Mouse (Mus musculus): ENCODE measurements around the gene Col28a1. TPM values are rescaled to one million over a fixed set of nuclear protein-coding genes. Genes with fewer than 3 reads are reported as not detected.
A peak's percentile ranks its signal among the peaks of the same experiment; 100 is the strongest.

Col28a1 gene
- polyA plus RNA-seq, 1 experiment from 2014 or later, result 0.98 TPM

DNA sequence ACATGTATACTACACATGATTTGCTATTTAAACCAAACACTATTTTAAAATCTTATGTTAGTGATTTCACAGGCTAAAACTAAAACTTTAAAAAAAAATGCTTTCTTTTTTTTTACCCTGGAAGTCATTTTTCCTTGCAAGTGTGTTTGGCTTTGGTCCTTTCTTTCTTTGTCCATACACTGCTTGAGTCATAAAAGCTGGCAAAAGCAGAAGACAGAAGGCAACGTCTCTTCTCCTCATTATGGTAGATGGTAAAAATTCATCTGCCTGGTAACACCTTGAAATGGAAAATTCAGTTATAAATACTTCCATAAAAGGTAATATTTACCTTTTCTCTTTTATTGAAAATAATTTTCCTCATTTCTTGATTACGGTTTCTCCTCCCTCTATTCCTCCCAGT, 16.3 kb downstream of the Col28a1 start:
- 93% methylated on average over 2 of the region's 2 CpGs for WGBS
- H3K27ac ChIP-seq (ENCODE audit: low read length), result no peak overlapping the region
- no peak for ATAC-seq
- no peak overlapping the region for H3K9ac ChIP-seq (ENCODE audit: low read depth, low read length)
- H3K9me3 ChIP-seq (replicated peaks; ENCODE audit: control insufficient read depth, low read length, poor library complexity, severe bottlenecking), result no peaks in the 10 kb centered on the region
- H3K4me3 ChIP-seq (ENCODE audit: low read depth, low read length), result no peak overlapping the region
- H3K4me1 ChIP-seq (ENCODE audit: control insufficient read depth, insufficient read depth, low read length), result peaks cover 14% of the 10 kb centered on the region
- no peak overlapping the region for H3K4me2 ChIP-seq (ENCODE audit: low read length)
- H3K27me3 ChIP-seq (ENCODE audit: control insufficient read depth, insufficient read depth, low read depth, low read length), result no peaks in the 10 kb centered on the region
- H3K36me3 ChIP-seq (ENCODE audit: control insufficient read depth, insufficient read depth, low read length), result no peaks in the 10 kb centered on the region

DNA sequence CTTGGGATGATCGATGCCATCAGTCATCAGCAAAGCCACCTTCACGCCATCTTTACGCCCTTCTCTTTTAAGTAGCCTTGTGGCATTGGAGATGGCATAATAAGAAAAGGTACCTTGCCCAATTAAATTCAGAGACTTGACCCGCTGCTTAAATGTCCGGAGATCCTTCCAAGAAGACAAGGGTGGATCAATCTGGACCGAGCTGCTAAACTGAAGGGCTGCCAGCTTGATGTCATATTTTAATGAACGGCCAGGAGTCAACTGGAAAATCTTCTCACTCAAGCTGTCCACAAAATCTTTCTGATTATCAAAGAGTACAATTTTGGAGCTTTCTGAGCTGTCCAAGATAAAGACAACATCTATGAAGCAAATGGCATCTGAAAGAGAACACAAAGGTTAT, 17.1 kb downstream of the Col28a1 start:
- no peak for ATAC-seq
- Histone ChIP-seq H3K4me1 (ENCODE audit: control insufficient read depth, insufficient read depth, low read length) (peaks cover 14% of the 10 kb centered on the region), H3K9ac (ENCODE audit: low read depth, low read length) (no peak overlapping the region), H3K27ac (ENCODE audit: low read length) (no peak overlapping the region), H3K9me3 (replicated peaks; ENCODE audit: control insufficient read depth, low read length, poor library complexity, severe bottlenecking) (no peaks in the 10 kb centered on the region), H3K27me3 (ENCODE audit: control insufficient read depth, insufficient read depth, low read depth, low read length) (no peaks in the 10 kb centered on the region), H3K36me3 (ENCODE audit: control insufficient read depth, insufficient read depth, low read length) (no peaks in the 10 kb centered on the region), H3K4me3 (ENCODE audit: low read depth, low read length) (no peak overlapping the region), H3K4me2 (ENCODE audit: low read length) (no peak overlapping the region)
- WGBS, result 97% methylated on average over 7 of the region's 7 CpGs

DNA sequence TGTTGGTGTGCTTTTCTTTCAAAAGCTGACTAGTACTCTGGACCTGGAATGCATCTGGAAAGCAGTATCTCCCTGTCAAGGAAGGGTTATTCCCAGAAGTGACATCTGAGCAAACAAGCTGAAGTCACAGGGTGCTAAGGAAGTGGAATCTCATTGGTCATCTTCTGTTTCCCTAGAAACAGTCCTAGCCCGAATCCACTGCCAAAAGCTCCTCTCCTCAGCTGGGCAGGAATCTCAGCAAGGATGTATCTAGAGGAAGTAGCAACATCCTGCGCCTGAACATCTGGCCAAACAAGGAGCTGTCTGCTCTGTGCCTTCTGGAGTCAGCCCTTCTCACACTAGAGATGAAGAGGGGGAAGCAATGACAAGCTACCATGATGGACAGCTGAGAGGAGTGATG, 18.4 kb downstream of the Col28a1 start:
- Histone ChIP-seq H3K36me3 (ENCODE audit: control insufficient read depth, insufficient read depth, low read length) (no peaks in the 10 kb centered on the region), H3K4me1 (ENCODE audit: control insufficient read depth, insufficient read depth, low read length) (peaks cover 13% of the 10 kb centered on the region), H3K27ac (ENCODE audit: low read length) (no peak overlapping the region), H3K27me3 (ENCODE audit: control insufficient read depth, insufficient read depth, low read depth, low read length) (no peaks in the 10 kb centered on the region), H3K4me3 (ENCODE audit: low read depth, low read length) (no peak overlapping the region), H3K9ac (ENCODE audit: low read depth, low read length) (no peak overlapping the region), H3K4me2 (ENCODE audit: low read length) (no peak overlapping the region), H3K9me3 (replicated peaks; ENCODE audit: control insufficient read depth, low read length, poor library complexity, severe bottlenecking) (no peaks in the 10 kb centered on the region)
- peak; percentile 28; the same call in 1 of the 2 replicates for ATAC-seq
- WGBS, result 60% methylated on average over 2 of the region's 2 CpGs

DNA sequence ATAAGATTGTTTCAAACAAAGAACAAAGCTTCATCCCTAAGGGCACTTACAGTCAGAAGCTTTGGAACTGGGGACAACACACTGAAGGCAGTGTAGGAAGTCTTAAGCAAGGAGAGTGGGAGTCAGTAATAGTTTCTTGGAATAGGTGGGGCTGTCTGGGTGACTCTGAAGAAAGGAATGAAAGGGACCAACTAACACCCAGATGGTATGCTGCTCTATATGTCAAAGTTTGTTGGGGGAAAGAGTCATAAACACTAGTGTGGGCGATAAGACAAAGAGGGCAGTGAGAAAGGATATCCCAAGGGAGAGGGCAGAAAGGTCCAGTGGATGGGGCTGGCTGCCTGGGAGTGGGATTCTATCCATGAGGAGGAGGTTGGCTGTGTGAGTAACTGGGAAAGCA, 20.3 kb downstream of the Col28a1 start:
- ATAC-seq, result no peak
- Histone ChIP-seq H3K27me3 (ENCODE audit: control insufficient read depth, insufficient read depth, low read depth, low read length) (no peaks in the 10 kb centered on the region), H3K4me3 (ENCODE audit: low read depth, low read length) (no peak overlapping the region), H3K36me3 (ENCODE audit: control insufficient read depth, insufficient read depth, low read length) (no peaks in the 10 kb centered on the region), H3K9ac (ENCODE audit: low read depth, low read length) (no peak overlapping the region), H3K27ac (ENCODE audit: low read length) (no peak overlapping the region), H3K9me3 (replicated peaks; ENCODE audit: control insufficient read depth, low read length, poor library complexity, severe bottlenecking) (no peaks in the 10 kb centered on the region), H3K4me1 (ENCODE audit: control insufficient read depth, insufficient read depth, low read length) (no peaks in the 10 kb centered on the region), H3K4me2 (ENCODE audit: low read length) (no peak overlapping the region)
- WGBS, result 92% methylated on average over 1 of the region's 1 CpGs

DNA sequence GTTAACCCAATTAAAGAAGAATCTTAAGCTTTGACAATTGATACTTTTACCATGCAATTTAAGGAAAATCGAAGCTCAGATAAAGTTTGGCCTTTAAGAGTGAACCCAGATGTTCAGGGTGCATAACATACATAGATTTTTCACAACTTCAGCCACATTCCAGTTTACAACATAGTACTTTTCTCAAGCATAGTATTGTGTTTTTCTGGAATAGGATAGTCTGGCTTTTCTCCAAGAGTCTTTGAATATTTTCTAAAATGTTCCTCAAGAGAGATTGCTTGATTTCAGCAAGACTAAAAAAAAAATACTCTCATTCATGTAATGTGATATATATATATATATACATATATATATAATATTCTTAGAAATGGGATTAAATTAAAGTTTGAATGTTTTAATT, 27.7 kb downstream of the Col28a1 start:
- H3K9me3 ChIP-seq (replicated peaks; ENCODE audit: control insufficient read depth, low read length, poor library complexity, severe bottlenecking), result no peaks in the 10 kb centered on the region
- no peaks in the 10 kb centered on the region for H3K27me3 ChIP-seq (ENCODE audit: control insufficient read depth, insufficient read depth, low read depth, low read length)
- no peak overlapping the region for H3K27ac ChIP-seq (ENCODE audit: low read length)
- H3K4me3 ChIP-seq (ENCODE audit: low read depth, low read length), result no peak overlapping the region
- ATAC-seq, result no peak
- H3K9ac ChIP-seq (ENCODE audit: low read depth, low read length), result no peak overlapping the region
- no peaks in the 10 kb centered on the region for H3K4me1 ChIP-seq (ENCODE audit: control insufficient read depth, insufficient read depth, low read length)
- H3K4me2 ChIP-seq (ENCODE audit: low read length), result no peak overlapping the region
- 70% methylated on average over 1 of the region's 1 CpGs for WGBS
- no peaks in the 10 kb centered on the region for H3K36me3 ChIP-seq (ENCODE audit: control insufficient read depth, insufficient read depth, low read length)

DNA sequence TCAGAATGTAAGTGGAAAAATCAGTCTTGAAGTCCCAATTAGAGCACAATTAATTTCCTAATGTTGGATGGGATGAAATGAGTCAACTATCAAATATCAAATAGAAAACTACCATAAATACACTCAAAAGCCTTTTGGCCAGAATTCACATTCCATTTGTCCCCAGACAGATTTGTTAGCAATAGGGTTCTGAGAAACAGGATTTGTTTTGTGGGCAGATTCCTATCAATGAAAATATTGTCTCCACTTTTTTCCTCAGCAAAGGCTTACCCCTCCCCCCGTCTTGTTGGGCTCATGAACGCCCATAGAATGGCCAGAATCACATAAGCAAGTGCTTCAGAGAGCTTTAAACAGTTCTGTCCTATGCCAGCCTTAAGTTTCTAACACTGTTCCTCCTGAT, 32.4 kb downstream of the Col28a1 start:
- WGBS, result 55% methylated on average over 2 of the region's 2 CpGs
- Histone ChIP-seq H3K27me3 (ENCODE audit: control insufficient read depth, insufficient read depth, low read depth, low read length) (no peaks in the 10 kb centered on the region), H3K9me3 (replicated peaks; ENCODE audit: control insufficient read depth, low read length, poor library complexity, severe bottlenecking) (no peaks in the 10 kb centered on the region), H3K4me2 (ENCODE audit: low read length) (no peak overlapping the region), H3K4me3 (ENCODE audit: low read depth, low read length) (no peak overlapping the region), H3K9ac (ENCODE audit: low read depth, low read length) (no peak overlapping the region), H3K36me3 (ENCODE audit: control insufficient read depth, insufficient read depth, low read length) (no peaks in the 10 kb centered on the region), H3K4me1 (ENCODE audit: control insufficient read depth, insufficient read depth, low read length) (no peaks in the 10 kb centered on the region), H3K27ac (ENCODE audit: low read length) (no peak overlapping the region)
- no peak for ATAC-seq

DNA sequence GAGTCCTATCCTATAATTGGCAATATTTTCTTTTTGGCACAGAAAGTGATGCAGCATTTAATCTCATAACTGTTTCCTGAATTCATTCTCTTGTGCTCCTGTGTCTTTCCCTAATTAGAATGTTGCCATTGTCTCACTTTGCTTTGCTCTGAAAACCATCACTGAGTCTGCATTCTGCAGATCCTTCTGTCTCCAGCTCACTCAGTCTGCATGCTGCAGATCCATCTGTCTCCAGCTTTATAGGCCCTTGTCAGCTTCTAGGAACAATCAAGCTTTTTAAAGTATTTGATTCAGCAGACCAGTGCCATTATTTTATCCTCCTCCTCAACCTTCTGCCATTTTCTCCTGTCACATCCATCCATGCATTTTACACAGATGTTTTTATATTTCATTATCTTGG, 35.3 kb downstream of the Col28a1 start:
- H3K27me3 ChIP-seq (ENCODE audit: control insufficient read depth, insufficient read depth, low read depth, low read length), result no peaks in the 10 kb centered on the region
- no peak overlapping the region for H3K27ac ChIP-seq (ENCODE audit: low read length)
- no peaks in the 10 kb centered on the region for H3K36me3 ChIP-seq (ENCODE audit: control insufficient read depth, insufficient read depth, low read length)
- ATAC-seq, result no peak
- no peak overlapping the region for H3K4me3 ChIP-seq (ENCODE audit: low read depth, low read length)
- H3K4me1 ChIP-seq (ENCODE audit: control insufficient read depth, insufficient read depth, low read length), result no peaks in the 10 kb centered on the region
- H3K9ac ChIP-seq (ENCODE audit: low read depth, low read length), result no peak overlapping the region
- no peaks in the 10 kb centered on the region for H3K9me3 ChIP-seq (replicated peaks; ENCODE audit: control insufficient read depth, low read length, poor library complexity, severe bottlenecking)
- H3K4me2 ChIP-seq (ENCODE audit: low read length), result no peak overlapping the region

DNA sequence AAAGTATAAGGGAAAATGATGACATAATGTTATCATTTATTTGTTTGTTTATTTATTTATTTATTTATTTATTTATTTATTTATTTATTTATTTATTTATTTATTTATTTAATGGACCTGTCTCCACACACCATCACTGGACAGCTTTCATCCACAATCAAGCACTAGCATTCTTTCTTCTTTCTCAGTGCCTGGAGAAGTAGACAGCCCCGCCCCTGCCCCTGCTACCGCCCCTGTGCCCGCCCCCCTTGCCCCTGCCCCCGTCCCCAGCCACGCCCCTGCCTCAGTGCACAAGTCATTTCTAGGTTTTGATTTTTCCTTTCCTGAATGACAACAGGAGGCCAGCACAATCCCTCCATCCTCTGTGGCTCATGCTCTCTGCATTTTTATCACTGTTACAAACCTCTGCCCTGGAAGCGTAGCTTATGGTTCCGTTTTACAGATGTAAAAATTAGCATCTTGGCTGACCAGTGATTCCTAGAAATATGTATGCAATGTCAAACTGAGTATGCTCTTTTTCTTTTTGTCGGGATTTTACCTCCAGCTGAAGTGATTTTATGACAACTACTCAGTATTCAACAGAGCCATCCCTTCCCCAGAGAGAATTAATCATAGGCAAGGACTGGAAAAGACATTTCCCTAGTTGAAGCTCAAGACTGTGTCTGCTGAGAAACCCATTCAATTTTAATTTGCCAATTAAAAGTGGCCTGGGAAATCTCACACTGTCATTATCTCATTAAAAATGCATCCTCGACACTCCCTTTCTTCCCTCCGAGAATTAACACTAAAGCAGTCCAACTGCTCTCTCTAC, 39.7 kb downstream of the Col28a1 start:
- H3K36me3 ChIP-seq (ENCODE audit: control insufficient read depth, insufficient read depth, low read length), result no peaks in the 10 kb centered on the region
- no peaks in the 10 kb centered on the region for H3K27me3 ChIP-seq (ENCODE audit: control insufficient read depth, insufficient read depth, low read depth, low read length)
- no peak overlapping the region for H3K4me3 ChIP-seq (ENCODE audit: low read depth, low read length)
- no peak overlapping the region for H3K4me2 ChIP-seq (ENCODE audit: low read length)
- 42% methylated on average over 10 of the region's 10 CpGs for WGBS
- no peak overlapping the region for H3K9ac ChIP-seq (ENCODE audit: low read depth, low read length)
- peak; percentile 81 for ATAC-seq
- H3K4me1 ChIP-seq (ENCODE audit: control insufficient read depth, insufficient read depth, low read length), result no peaks in the 10 kb centered on the region
- no peaks in the 10 kb centered on the region for H3K9me3 ChIP-seq (replicated peaks; ENCODE audit: control insufficient read depth, low read length, poor library complexity, severe bottlenecking)
- peak overlapping the region; percentile 37; the same call in 1 of the 2 replicates for H3K27ac ChIP-seq (ENCODE audit: low read length)

DNA sequence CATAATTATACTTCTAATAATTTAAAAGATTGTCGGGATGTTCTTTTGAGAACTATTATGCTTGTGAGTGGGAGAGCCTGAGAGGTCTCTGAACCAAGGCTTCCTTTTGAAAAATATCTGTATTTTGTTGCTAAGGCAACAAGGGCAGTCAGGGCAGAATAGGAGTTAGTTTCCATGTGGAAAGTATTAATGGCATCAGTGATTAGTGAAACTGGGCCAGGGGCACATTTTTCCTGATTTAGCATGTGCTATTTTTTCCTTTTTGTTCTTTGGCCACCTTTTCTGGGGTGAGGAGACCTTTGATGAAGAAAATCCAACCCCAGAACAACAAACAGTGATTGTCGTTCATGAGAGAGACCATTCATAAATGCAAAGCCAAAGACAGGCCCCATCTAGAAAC, 43.5 kb downstream of the Col28a1 start:
- whole genome bisulfite sequencing, result 75% methylated on average over 2 of the region's 2 CpGs
- H3K27me3 ChIP-seq (ENCODE audit: control insufficient read depth, insufficient read depth, low read depth, low read length), result no peaks in the 10 kb centered on the region
- no peak overlapping the region for H3K4me3 ChIP-seq (ENCODE audit: low read depth, low read length)
- H3K9ac ChIP-seq (ENCODE audit: low read depth, low read length), result no peak overlapping the region
- no peak overlapping the region for H3K27ac ChIP-seq (ENCODE audit: low read length)
- no peak overlapping the region for H3K4me2 ChIP-seq (ENCODE audit: low read length)
- ATAC-seq, result no peak
- H3K9me3 ChIP-seq (replicated peaks; ENCODE audit: control insufficient read depth, low read length, poor library complexity, severe bottlenecking), result no peaks in the 10 kb centered on the region
- no peaks in the 10 kb centered on the region for H3K36me3 ChIP-seq (ENCODE audit: control insufficient read depth, insufficient read depth, low read length)
- no peaks in the 10 kb centered on the region for H3K4me1 ChIP-seq (ENCODE audit: control insufficient read depth, insufficient read depth, low read length)

All from midbrain, embryonic 16.5 days (tissue).